Mouse (Mus musculus): ENCODE measurements around the gene Hjurp.

Gene Hjurp

GRCm38 (mm10) chr1:88279111-88280005 is 1.9 kb upstream of the Hjurp start:
- no peak for DNase-seq (ENCODE audit: low spot score in 2 of 2)

- DNase-seq (ENCODE audit: low spot score in 2 of 2), result no peak
These were observed 532 bp upstream of the Hjurp start for GRCm38 (mm10) chr1:88277818-88278511.

- no peak for DNase-seq (ENCODE audit: low spot score in 2 of 2)
These were observed 822 bp downstream of the Hjurp start for GRCm38 (mm10) chr1:88276524-88277097.

- DNase-seq (ENCODE audit: low spot score in 2 of 2), result no peak
These were observed 1.5 kb downstream of the Hjurp start for GRCm38 (mm10) chr1:88275698-88276523.

- no peak for DNase-seq (ENCODE audit: low spot score in 2 of 2)
These were observed 2.3 kb downstream of the Hjurp start for GRCm38 (mm10) chr1:88275078-88275680.

GRCm38 (mm10) chr1:88274371-88275077 is 2.9 kb downstream of the Hjurp start:
- no peak for DNase-seq (ENCODE audit: low spot score in 2 of 2)

- no peak for DNase-seq (ENCODE audit: low spot score in 2 of 2)
These were observed 3.6 kb downstream of the Hjurp start for GRCm38 (mm10) chr1:88273832-88274231.

- DNase-seq (ENCODE audit: low spot score in 2 of 2), result no peak
These were observed 4.1 kb downstream of the Hjurp start for GRCm38 (mm10) chr1:88273326-88273725.

GRCm38 (mm10) chr1:88272851-88273250 is 4.6 kb downstream of the Hjurp start:
- DNase-seq (ENCODE audit: low spot score in 2 of 2), result no peak

- DNase-seq (ENCODE audit: low spot score in 2 of 2), result no peak
These were observed 7.7 kb downstream of the Hjurp start for GRCm38 (mm10) chr1:88269539-88270309.

- DNase-seq (ENCODE audit: low spot score in 2 of 2), result no peak
These were observed 9.4 kb downstream of the Hjurp start for GRCm38 (mm10) chr1:88268070-88268469.

- DNase-seq (ENCODE audit: low spot score in 2 of 2), result no peak
These were observed 9.9 kb downstream of the Hjurp start for GRCm38 (mm10) chr1:88267489-88267888.

- no peak for DNase-seq (ENCODE audit: low spot score in 2 of 2)
These were observed 11.3 kb downstream of the Hjurp start for GRCm38 (mm10) chr1:88266123-88266522.

- no peak for DNase-seq (ENCODE audit: low spot score in 2 of 2)
These were observed 12.6 kb downstream of the Hjurp start for GRCm38 (mm10) chr1:88264869-88265240.

- DNase-seq (ENCODE audit: low spot score in 2 of 2), result no peak
These were observed 13.1 kb downstream of the Hjurp start for GRCm38 (mm10) chr1:88264237-88264868.

- DNase-seq (ENCODE audit: low spot score in 2 of 2), result no peak
These were observed 13.7 kb downstream of the Hjurp start for GRCm38 (mm10) chr1:88263778-88264177.

GRCm38 (mm10) chr1:88262961-88263360 is 14.5 kb downstream of the Hjurp start:
- no peak for DNase-seq (ENCODE audit: low spot score in 2 of 2)

- DNase-seq (ENCODE audit: low spot score in 2 of 2), result no peak
These were observed 15.2 kb downstream of the Hjurp start for GRCm38 (mm10) chr1:88262255-88262654.

- DNase-seq (ENCODE audit: low spot score in 2 of 2), result no peak
These were observed 15.7 kb downstream of the Hjurp start for GRCm38 (mm10) chr1:88261706-88262105.

All from natural killer cell, adult 2 months (primary cell).